Mouse (Mus musculus) lung, embryonic 16.5 days (tissue): ENCODE results near the gene Rad17. TPM values are rescaled to one million over a fixed set of nuclear protein-coding genes. Genes with fewer than 3 reads are reported as not detected.
A peak's percentile ranks its signal among the peaks of the same experiment; 100 is the strongest.

Experiments used
- ATAC-seq: fragments of 200-750 bp; cut with Nextera tagmentation; 2 replicates; pipeline ENCODE4 v1.8.0; 2017; ENCODE audit warnings: low read depth, mild to moderate bottlenecking, moderate library complexity
- H3K27ac ChIP-seq: fragments of 300-500 bp; sonication (generic); 2 replicates; pipeline ENCODE4 v1.5.1; 2014; ENCODE audit warnings: mild to moderate bottlenecking, control low read depth, low read length
- H3K27me3 ChIP-seq: fragments of 300-500 bp; sonication (generic); 2 replicates; pipeline ENCODE4 v1.6.1; 2014; ENCODE audit warnings: low read depth, low read length, mixed read lengths; ENCODE audit not compliant: control insufficient read depth, insufficient read depth
- H3K36me3 ChIP-seq: fragments of 300-500 bp; sonication (generic); 2 replicates; pipeline ENCODE4 v1.6.1; 2014; ENCODE audit warnings: low read length; ENCODE audit not compliant: control insufficient read depth, insufficient read depth
- H3K4me1 ChIP-seq: fragments of 300-500 bp; sonication (generic); replicated peaks from 2 replicates; pipeline ENCODE4 v1.6.1; 2014; ENCODE audit warnings: low read length, mixed read lengths; ENCODE audit not compliant: control insufficient read depth, insufficient read depth
- H3K4me2 ChIP-seq: fragments of 300-500 bp; sonication (generic); 2 replicates; pipeline ENCODE4 v1.6.1; 2014; ENCODE audit warnings: low read depth, low read length, control low read depth
- H3K4me3 ChIP-seq: fragments of 300-500 bp; sonication (generic); 2 replicates; pipeline ENCODE4 v1.5.1; 2014; ENCODE audit warnings: mild to moderate bottlenecking, low read length, control low read depth
- H3K9ac ChIP-seq: fragments of 300-500 bp; sonication (generic); 2 replicates; pipeline ENCODE4 v1.6.1; 2014; ENCODE audit warnings: low read length, control low read depth
- H3K9me3 ChIP-seq: fragments of 300-500 bp; sonication (generic); 2 replicates; pipeline ENCODE4 v1.6.1; 2016; ENCODE audit warnings: low read length; ENCODE audit not compliant: control insufficient read depth
- WGBS: fragments of 180-500 bp; shearing (Covaris S2); extraction: QIAGEN DNeasy Blood & Tissue Kit; methylation state at CpG from one replicate; pipeline ENCODE4 v1.1.7; 2014; 5-methylcytosine and 5-hydroxymethylcytosine counted together
- polyA plus RNA-seq: library from polyadenylated mRNA; unstranded; fragments of >200 nt; fragmentation: Nextera tagmentation; extraction: Ambion mirVana; gene quantifications from 2 replicates; pipeline ENCODE4 v1.2.1, GENCODE M21; 2015

The Rad17 gene
- polyA plus RNA-seq, 1 experiment from 2014 or later: 22.4 TPM

DNA sequence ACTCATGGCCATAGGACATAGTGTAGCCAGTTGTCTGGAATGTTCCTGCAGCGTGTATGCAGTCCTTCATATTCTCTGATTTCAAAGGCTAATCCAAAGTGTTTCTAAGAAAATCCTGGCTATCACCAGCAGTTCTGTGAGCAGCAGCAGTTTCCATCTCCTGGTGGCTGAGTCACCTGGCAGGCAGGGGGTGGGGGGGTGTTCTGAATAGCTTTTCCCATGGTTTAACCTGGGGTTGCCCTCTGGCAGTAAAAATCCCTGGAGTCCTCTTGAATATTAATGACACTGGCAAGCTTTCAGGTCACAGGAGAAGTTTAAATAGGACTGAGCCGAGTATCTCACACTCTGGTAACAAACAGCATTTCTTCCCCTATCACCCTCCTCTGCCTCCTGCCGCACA is 69.2 kb downstream of the Rad17 start:
- H3K9ac ChIP-seq: no peak overlapping the region
- no peak overlapping the region for H3K4me3 ChIP-seq
- no peaks in the 10 kb centered on the region for H3K36me3 ChIP-seq
- H3K4me1 ChIP-seq: peaks cover 3% of the 10 kb centered on the region; the same call in 1 of the 2 replicates
- no peak overlapping the region for H3K4me2 ChIP-seq
- ATAC-seq: no peak
- H3K27me3 ChIP-seq: no peaks in the 10 kb centered on the region
- no peaks in the 10 kb centered on the region for H3K9me3 ChIP-seq
- 14% methylated on average over 3 of the region's 3 CpGs for WGBS
- no peak overlapping the region for H3K27ac ChIP-seq

DNA sequence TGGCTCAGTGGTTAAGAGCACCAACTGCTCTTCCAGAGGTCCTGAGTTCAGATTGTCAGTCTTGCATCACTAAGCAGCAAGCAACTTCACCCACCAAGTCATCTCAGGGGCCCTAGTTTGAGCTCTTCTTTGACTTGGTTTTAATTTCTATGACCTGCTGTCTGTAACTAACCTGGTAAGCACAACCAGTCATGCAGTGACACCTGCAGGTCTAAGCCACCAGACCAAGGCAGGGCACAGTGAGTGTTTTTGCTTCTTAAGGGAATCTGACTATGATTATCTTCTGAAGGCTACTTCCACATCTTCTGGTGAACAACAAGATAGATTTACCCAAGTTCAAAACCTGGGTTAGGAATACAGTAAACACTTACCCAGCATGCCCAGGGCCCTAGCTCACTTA is 70.9 kb downstream of the Rad17 start:
- Histone ChIP-seq H3K4me2 (no peak overlapping the region), H3K36me3 (no peaks in the 10 kb centered on the region), H3K27me3 (no peaks in the 10 kb centered on the region), H3K9ac (no peak overlapping the region), H3K27ac (no peak overlapping the region), H3K4me3 (no peak overlapping the region), H3K4me1 (peaks cover 3% of the 10 kb centered on the region; the same call in 1 of the 2 replicates), H3K9me3 (no peaks in the 10 kb centered on the region)
- ATAC-seq: no peak

DNA sequence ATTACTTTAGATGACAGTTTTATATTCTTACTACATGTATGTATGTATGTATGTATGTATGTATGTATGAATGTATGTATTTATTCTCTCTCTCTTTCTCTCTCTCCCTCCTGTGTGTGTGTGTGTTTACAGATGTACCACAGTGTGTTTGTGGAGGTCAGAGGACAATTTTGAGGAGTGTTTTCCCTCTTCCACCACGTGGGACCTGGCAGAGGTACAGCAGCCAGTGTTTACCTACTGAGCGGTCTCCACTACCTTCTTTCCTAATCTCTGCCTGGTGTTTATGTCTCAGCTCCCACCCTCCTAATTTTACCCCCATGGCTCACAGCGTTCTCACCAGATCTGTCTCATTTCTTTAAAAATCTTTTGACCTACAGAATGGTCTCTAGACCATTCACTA is 71.6 kb downstream of the Rad17 start:
- ATAC-seq: no peak
- Histone ChIP-seq H3K36me3 (no peaks in the 10 kb centered on the region), H3K4me3 (no peak overlapping the region), H3K4me1 (peaks cover 3% of the 10 kb centered on the region; the same call in 1 of the 2 replicates), H3K27ac (no peak overlapping the region), H3K4me2 (no peak overlapping the region), H3K9ac (no peak overlapping the region), H3K27me3 (no peaks in the 10 kb centered on the region), H3K9me3 (no peaks in the 10 kb centered on the region)
- WGBS: 45% methylated on average over 3 of the region's 3 CpGs

DNA sequence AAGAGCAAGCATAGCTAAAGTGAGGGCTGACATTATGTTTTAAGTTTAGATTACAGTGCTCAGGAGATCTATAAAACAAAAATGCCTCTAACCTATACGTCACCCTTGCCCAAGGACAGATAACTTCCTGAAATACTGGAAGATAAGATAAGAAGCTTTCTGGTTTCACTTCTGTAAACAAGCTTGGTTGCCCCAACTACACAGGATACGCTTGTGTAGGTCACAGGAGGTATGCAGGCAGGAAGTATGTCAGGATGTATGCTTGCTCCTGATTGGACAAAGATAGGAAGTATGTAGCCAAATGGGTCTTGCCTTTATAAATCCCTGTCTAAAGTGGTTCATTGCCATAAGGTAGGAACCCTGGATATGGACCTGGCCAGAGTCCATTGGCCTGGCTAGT is 74.9 kb downstream of the Rad17 start:
- WGBS: 30% methylated on average over 2 of the region's 2 CpGs

DNA sequence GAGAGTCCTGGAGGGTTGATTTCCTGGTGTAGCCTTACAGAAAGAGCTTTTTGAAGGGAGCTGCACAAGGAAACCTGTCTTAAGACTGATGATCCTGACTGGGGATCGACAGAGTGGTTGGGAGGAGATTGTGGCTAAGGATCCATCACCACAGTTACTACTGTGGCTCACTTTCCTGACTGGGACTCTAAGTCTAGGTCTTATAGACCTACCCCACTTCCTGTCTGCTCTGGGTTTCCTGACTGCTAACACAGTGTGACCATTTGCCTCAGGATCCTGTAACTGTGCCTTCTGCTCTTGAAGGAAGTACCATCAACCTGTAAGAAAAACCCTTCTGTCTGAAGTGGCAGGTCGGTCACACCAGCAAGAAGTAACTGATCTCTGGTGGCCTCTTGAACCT is 80.1 kb downstream of the Rad17 start:
- Histone ChIP-seq H3K36me3 (no peaks in the 10 kb centered on the region), H3K9ac (no peak overlapping the region), H3K27me3 (no peaks in the 10 kb centered on the region), H3K9me3 (no peaks in the 10 kb centered on the region), H3K4me2 (no peak overlapping the region), H3K4me3 (no peak overlapping the region), H3K27ac (no peak overlapping the region), H3K4me1 (no peaks in the 10 kb centered on the region)
- WGBS: 53% methylated on average over 2 of the region's 2 CpGs
- no peak for ATAC-seq

More for the DNA sequence above, 74.9 kb downstream of the Rad17 start:
- H3K9ac ChIP-seq: no peak overlapping the region
- no peaks in the 10 kb centered on the region for H3K27me3 ChIP-seq
- no peak overlapping the region for H3K27ac ChIP-seq
- H3K4me1 ChIP-seq: no peaks in the 10 kb centered on the region
- no peak overlapping the region for H3K4me3 ChIP-seq
- H3K36me3 ChIP-seq: no peaks in the 10 kb centered on the region
- peak; percentile 74; the same call in 1 of the 2 replicates for ATAC-seq
- no peaks in the 10 kb centered on the region for H3K9me3 ChIP-seq
- no peak overlapping the region for H3K4me2 ChIP-seq

DNA sequence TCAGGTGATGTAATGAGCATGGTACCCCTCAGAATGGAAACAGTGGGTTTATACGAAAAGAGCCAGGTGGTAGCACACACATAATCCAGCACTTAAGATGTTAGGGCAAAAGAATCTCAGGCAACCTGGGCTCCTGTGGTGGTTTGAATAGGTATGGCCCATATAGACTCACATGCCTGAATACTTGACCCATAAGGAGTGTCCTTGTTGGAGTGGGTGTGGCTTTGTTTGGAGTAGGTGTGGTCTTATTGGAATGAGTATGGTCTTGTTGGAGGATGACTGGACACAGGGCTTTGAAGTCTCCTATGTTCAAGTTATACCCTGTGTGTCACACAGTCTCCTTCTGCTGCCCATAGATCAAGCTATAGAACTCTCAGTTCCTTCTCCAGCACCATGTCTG is 82.5 kb downstream of the Rad17 start:
- Histone ChIP-seq H3K36me3 (no peaks in the 10 kb centered on the region), H3K27ac (no peak overlapping the region), H3K9ac (no peak overlapping the region), H3K4me1 (no peaks in the 10 kb centered on the region), H3K4me2 (no peak overlapping the region), H3K4me3 (no peak overlapping the region), H3K27me3 (no peaks in the 10 kb centered on the region), H3K9me3 (no peaks in the 10 kb centered on the region)
- 97% methylated on average over 1 of the region's 1 CpGs for WGBS
- ATAC-seq: no peak

Other genes starting within 250 kb of the Rad17 start
- not detected in 2 replicates for gene Naip1, start 198.2 kb downstream of the Rad17 start, polyA plus RNA-seq
- 68.5 and 73.5 TPM in 2 replicates for gene Gtf2h2, start 158.5 kb downstream of the Rad17 start, polyA plus RNA-seq
- gene Ocln, start 98.3 kb downstream of the Rad17 start, polyA plus RNA-seq: 38.5 and 38.8 TPM in 2 replicates
- 12.0 TPM in 2 replicates for gene Marveld2, start 34.1 kb downstream of the Rad17 start, polyA plus RNA-seq
- 257 TPM in 2 replicates for gene Ak6, start 72 bp downstream of the Rad17 start, polyA plus RNA-seq
- 13.6 and 17.4 TPM in 2 replicates for gene Taf9, start 528 bp upstream of the Rad17 start, polyA plus RNA-seq
- 11.3 and 12.8 TPM in 2 replicates for gene Ccdc125, start 18.7 kb upstream of the Rad17 start, polyA plus RNA-seq
- gene Cdk7, start 79.9 kb upstream of the Rad17 start, polyA plus RNA-seq: 89.2 and 90.7 TPM in 2 replicates
- 152 and 163 TPM in 2 replicates for gene Mrps36, start 93.6 kb upstream of the Rad17 start, polyA plus RNA-seq
- 31.1 and 35.1 TPM in 2 replicates for gene Cenph, start 124.8 kb upstream of the Rad17 start, polyA plus RNA-seq
- gene Ccnb1, start 135.5 kb upstream of the Rad17 start, polyA plus RNA-seq: 271 and 277 TPM in 2 replicates
- gene Slc30a5, start 182.4 kb upstream of the Rad17 start, polyA plus RNA-seq: 46.2 and 48.4 TPM in 2 replicates